Mouse (Mus musculus) liver, embryonic 14.5 days (tissue): ENCODE data around the gene Ubr2.

Experiments used
- CTCF ChIP-seq: IDR thresholded peaks from 2 replicates; pipeline ENCODE4 v1.5.1; 2016; ENCODE audit warnings: antibody characterized with exemption, low read depth, control low read depth
- EP300 ChIP-seq: IDR thresholded peaks from 2 replicates; pipeline ENCODE4 v1.6.1; 2016; ENCODE audit warnings: antibody characterized with exemption, low read depth

DNA sequence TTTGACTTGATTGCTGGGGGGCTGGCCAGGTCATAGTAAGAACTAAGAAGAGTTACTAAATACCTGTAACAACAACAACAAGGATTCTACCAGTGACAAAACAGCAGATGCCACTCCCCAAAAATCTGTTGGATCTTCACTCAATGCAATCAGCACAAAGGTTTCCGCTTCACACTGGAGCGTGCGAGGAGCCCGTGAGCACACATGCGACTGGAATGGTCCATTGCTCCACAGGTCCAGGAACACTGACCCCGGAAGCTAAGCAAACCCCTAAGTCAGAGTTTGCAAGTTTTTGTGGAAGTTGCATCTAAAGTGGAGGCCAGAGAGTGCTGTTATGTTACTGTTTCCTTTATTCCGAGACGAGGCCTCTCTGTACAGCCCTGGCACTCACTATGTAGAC, 16.7 kb downstream of the Ubr2 start:
- TF ChIP-seq CTCF (no peak), EP300 (no peak)
